Mouse (Mus musculus) midbrain, embryonic 15.5 days (tissue): ENCODE results near the gene Prkar2a. TPM values are rescaled to one million over a fixed set of nuclear protein-coding genes. Genes with fewer than 3 reads are reported as not detected.

Source experiments
- ATAC-seq: fragments of 200-750 bp; cut with Nextera tagmentation; replicated peaks from 2 replicates; pipeline ENCODE4 v1.8.0; 2017; ENCODE audit warnings: moderate TSS enrichment
- H3K27ac ChIP-seq: fragments of 300-500 bp; sonication (generic); 2 replicates; pipeline ENCODE4 v1.5.1; 2015; ENCODE audit warnings: mild to moderate bottlenecking, inconsistent platforms
- H3K27me3 ChIP-seq: fragments of 300-500 bp; sonication (generic); replicated peaks from 2 replicates; pipeline ENCODE4 v1.6.1; 2015; ENCODE audit warnings: inconsistent platforms
- H3K36me3 ChIP-seq: fragments of 300-500 bp; sonication (generic); replicated peaks from 2 replicates; pipeline ENCODE4 v1.6.1; 2015; ENCODE audit warnings: inconsistent platforms
- H3K4me1 ChIP-seq: fragments of 300-500 bp; sonication (generic); 2 replicates; pipeline ENCODE4 v1.6.1; 2015; ENCODE audit warnings: inconsistent platforms
- H3K4me2 ChIP-seq: fragments of 300-500 bp; sonication (generic); 2 replicates; pipeline ENCODE4 v1.6.1; 2015; ENCODE audit warnings: inconsistent platforms, mild to moderate bottlenecking, moderate library complexity
- H3K4me3 ChIP-seq: fragments of 300-500 bp; sonication (generic); 2 replicates; pipeline ENCODE4 v1.5.1; 2015; ENCODE audit warnings: mild to moderate bottlenecking, inconsistent platforms
- H3K9ac ChIP-seq: fragments of 300-500 bp; sonication (generic); 2 replicates; pipeline ENCODE4 v1.6.1; 2015; ENCODE audit warnings: mild to moderate bottlenecking, inconsistent platforms
- H3K9me3 ChIP-seq: fragments of 300-500 bp; sonication (generic); 2 replicates; pipeline ENCODE4 v1.6.1; 2016; ENCODE audit warnings: inconsistent platforms
- WGBS: fragments of 180-500 bp; shearing (Covaris S2); methylation state at CpG from one replicate; pipeline ENCODE4 v1.1.7; 2015; ENCODE audit warnings: mixed read lengths; 5-methylcytosine and 5-hydroxymethylcytosine counted together
- polyA plus RNA-seq: library from polyadenylated mRNA; unstranded; fragments of >200 nt; fragmentation: Nextera tagmentation; extraction: Ambion mirVana; gene quantifications from 2 replicates; pipeline ENCODE4 v1.2.1, GENCODE M21; 2015

The Prkar2a gene
- polyA plus RNA-seq, 1 experiment from 2014 or later: 67.7 TPM

- WGBS: 49% methylated on average over 2 of the region's 2 CpGs
- H3K4me2 ChIP-seq: no peak overlapping the region
- no peaks in the 10 kb centered on the region for H3K9me3 ChIP-seq
- no peaks in the 10 kb centered on the region for H3K27me3 ChIP-seq
- no peak overlapping the region for H3K9ac ChIP-seq
- no peak overlapping the region for H3K27ac ChIP-seq
- H3K4me1 ChIP-seq: no peaks in the 10 kb centered on the region
- peaks cover 15% of the 10 kb centered on the region; the same call in 1 of the 2 replicates for H3K36me3 ChIP-seq
- ATAC-seq: no peak
- no peak overlapping the region for H3K4me3 ChIP-seq
Measured at GRCm38 (mm10) chr9:108673151-108673550, 16.0 kb upstream of the Prkar2a start.

GRCm38 (mm10) chr9:108680026-108680425 is 9.1 kb upstream of the Prkar2a start:
- Histone ChIP-seq H3K36me3 (peaks cover 16% of the 10 kb centered on the region), H3K4me1 (no peaks in the 10 kb centered on the region), H3K4me3 (no peak overlapping the region), H3K27me3 (no peaks in the 10 kb centered on the region), H3K9me3 (no peaks in the 10 kb centered on the region), H3K4me2 (no peak overlapping the region), H3K9ac (no peak overlapping the region), H3K27ac (no peak overlapping the region)
- WGBS: 92% methylated on average over 15 of the region's 15 CpGs
- ATAC-seq: no peak

DNA sequence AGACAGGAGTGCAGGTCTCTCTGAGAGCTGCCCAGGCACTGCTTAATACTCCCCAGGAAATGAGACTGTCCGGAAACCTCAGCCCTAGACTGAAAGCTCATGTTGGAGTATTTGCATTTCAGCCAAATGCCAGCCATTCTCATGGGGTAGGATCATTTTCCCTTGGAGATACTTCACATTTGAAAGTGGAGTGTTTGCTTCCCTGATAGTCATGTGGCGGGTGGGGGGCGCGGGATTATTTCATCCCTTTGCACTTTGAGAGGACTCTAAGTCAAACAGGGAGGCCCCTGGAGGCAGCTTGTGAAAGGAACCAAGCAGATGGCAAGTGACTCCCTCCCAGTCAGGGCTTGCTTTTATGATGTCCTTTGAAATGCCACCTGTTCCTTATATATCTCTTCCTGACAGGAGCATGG is 2.6 kb upstream of the Prkar2a start:
- Histone ChIP-seq H3K4me2 (no peak overlapping the region), H3K27me3 (no peaks in the 10 kb centered on the region), H3K36me3 (0 out of 2 replicates have a peak, but pooled peaks cover 5% of the 10 kb centered on the region), H3K4me1 (peaks cover 22% of the 10 kb centered on the region), H3K4me3 (no peak overlapping the region), H3K27ac (no peak overlapping the region), H3K9me3 (no peaks in the 10 kb centered on the region), H3K9ac (no peak overlapping the region)
- no peak for ATAC-seq
- WGBS: 13% methylated on average over 4 of the region's 4 CpGs

- no peaks in the 10 kb centered on the region for H3K9me3 ChIP-seq
- no peak for ATAC-seq
- no peak overlapping the region for H3K4me3 ChIP-seq
- H3K9ac ChIP-seq: no peak overlapping the region
- H3K27me3 ChIP-seq: no peaks in the 10 kb centered on the region
- 0 out of 2 replicates have a peak, but pooled peaks cover 5% of the 10 kb centered on the region for H3K36me3 ChIP-seq
- H3K4me2 ChIP-seq: no peak overlapping the region
- H3K27ac ChIP-seq: no peak overlapping the region
- peaks cover 24% of the 10 kb centered on the region for H3K4me1 ChIP-seq
- WGBS: 80% methylated on average over 6 of the region's 6 CpGs
Measured at GRCm38 (mm10) chr9:108687181-108687580, 1.9 kb upstream of the Prkar2a start.

GRCm38 (mm10) chr9:108687686-108688085 is 1.4 kb upstream of the Prkar2a start:
- Histone ChIP-seq H3K36me3 (0 out of 2 replicates have a peak, but pooled peaks cover 5% of the 10 kb centered on the region), H3K27me3 (no peaks in the 10 kb centered on the region), H3K9ac (no peak overlapping the region), H3K27ac (no peak overlapping the region), H3K4me2 (no peak overlapping the region), H3K9me3 (no peaks in the 10 kb centered on the region), H3K4me1 (peaks cover 24% of the 10 kb centered on the region), H3K4me3 (no peak overlapping the region)
- ATAC-seq: no peak
- 71% methylated on average over 2 of the region's 2 CpGs for WGBS

GRCm38 (mm10) chr9:108688451-108688850 is 663 bp upstream of the Prkar2a start:
- Histone ChIP-seq H3K27me3 (no peaks in the 10 kb centered on the region), H3K9me3 (no peaks in the 10 kb centered on the region), H3K27ac (no peak overlapping the region), H3K36me3 (0 out of 2 replicates have a peak, but pooled peaks cover 4% of the 10 kb centered on the region), H3K4me2 (no peak overlapping the region), H3K4me3 (no peak overlapping the region), H3K9ac (no peak overlapping the region), H3K4me1 (peaks cover 30% of the 10 kb centered on the region)
- WGBS: 76% methylated on average over 9 of the region's 9 CpGs
- ATAC-seq: no peak

DNA sequence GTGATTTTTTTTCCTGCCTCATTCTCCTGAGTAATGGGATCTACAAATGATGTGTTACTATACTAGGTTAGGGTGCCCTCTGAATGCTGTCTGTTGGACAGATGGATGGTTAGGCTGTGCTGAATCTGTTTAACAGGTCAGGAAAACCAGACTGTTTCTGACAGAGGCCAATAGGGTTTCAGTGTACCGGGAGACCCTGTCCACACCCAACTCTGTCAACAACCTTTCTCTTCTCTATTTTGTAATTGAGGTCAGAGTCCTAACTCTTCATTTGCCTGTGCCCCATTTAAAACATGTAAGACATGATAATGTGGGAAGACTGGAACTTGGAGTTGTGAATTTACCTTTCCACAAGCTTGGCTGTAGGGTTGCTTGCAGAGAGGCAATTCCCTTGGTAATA is 879 bp downstream of the Prkar2a start:
- H3K4me1 ChIP-seq: peaks cover 46% of the 10 kb centered on the region
- 95% methylated on average over 1 of the region's 1 CpGs for WGBS
- H3K27ac ChIP-seq: peak overlapping the region; percentile 62; the same call in 1 of the 2 replicates
- no peak overlapping the region for H3K9ac ChIP-seq
- H3K4me3 ChIP-seq: no peak overlapping the region
- no peaks in the 10 kb centered on the region for H3K27me3 ChIP-seq
- H3K4me2 ChIP-seq: no peak overlapping the region
- no peaks in the 10 kb centered on the region for H3K9me3 ChIP-seq
- no peaks in the 10 kb centered on the region for H3K36me3 ChIP-seq
- ATAC-seq: no peak

GRCm38 (mm10) chr9:108690914-108691313 is 1.8 kb downstream of the Prkar2a start:
- Histone ChIP-seq H3K4me3 (no peak overlapping the region), H3K4me2 (peak overlapping the region; percentile 80; the same call in 1 of the 2 replicates), H3K27me3 (no peaks in the 10 kb centered on the region), H3K9ac (no peak overlapping the region), H3K27ac (no peak overlapping the region), H3K9me3 (no peaks in the 10 kb centered on the region), H3K4me1 (peaks cover 50% of the 10 kb centered on the region), H3K36me3 (no peaks in the 10 kb centered on the region)
- 87% methylated on average over 6 of the region's 6 CpGs for WGBS
- ATAC-seq: no peak

GRCm38 (mm10) chr9:108691371-108691770 is 2.3 kb downstream of the Prkar2a start:
- Histone ChIP-seq H3K9ac (peak overlapping the region; percentile 80), H3K9me3 (no peaks in the 10 kb centered on the region), H3K36me3 (no peaks in the 10 kb centered on the region), H3K4me1 (peaks cover 48% of the 10 kb centered on the region), H3K27me3 (no peaks in the 10 kb centered on the region), H3K4me2 (peak overlapping the region; percentile 80), H3K27ac (peak overlapping the region; percentile 90), H3K4me3 (peak overlapping the region; percentile 93)
- 72% methylated on average over 8 of the region's 8 CpGs for WGBS
- peak; percentile 28; the same call in 1 of the 2 replicates for ATAC-seq

- peak; percentile 87 for ATAC-seq
- H3K9me3 ChIP-seq: no peaks in the 10 kb centered on the region
- no peaks in the 10 kb centered on the region for H3K27me3 ChIP-seq
- H3K9ac ChIP-seq: peak overlapping the region; percentile 80
- H3K4me3 ChIP-seq: peak overlapping the region; percentile 93
- H3K4me1 ChIP-seq: peaks cover 45% of the 10 kb centered on the region
- peak overlapping the region; percentile 80 for H3K4me2 ChIP-seq
- under 1% methylated on average over 42 of the region's 42 CpGs for WGBS
- no peaks in the 10 kb centered on the region for H3K36me3 ChIP-seq
- peak overlapping the region; percentile 90 for H3K27ac ChIP-seq
Measured at GRCm38 (mm10) chr9:108691846-108692225, 2.7 kb downstream of the Prkar2a start.

DNA sequence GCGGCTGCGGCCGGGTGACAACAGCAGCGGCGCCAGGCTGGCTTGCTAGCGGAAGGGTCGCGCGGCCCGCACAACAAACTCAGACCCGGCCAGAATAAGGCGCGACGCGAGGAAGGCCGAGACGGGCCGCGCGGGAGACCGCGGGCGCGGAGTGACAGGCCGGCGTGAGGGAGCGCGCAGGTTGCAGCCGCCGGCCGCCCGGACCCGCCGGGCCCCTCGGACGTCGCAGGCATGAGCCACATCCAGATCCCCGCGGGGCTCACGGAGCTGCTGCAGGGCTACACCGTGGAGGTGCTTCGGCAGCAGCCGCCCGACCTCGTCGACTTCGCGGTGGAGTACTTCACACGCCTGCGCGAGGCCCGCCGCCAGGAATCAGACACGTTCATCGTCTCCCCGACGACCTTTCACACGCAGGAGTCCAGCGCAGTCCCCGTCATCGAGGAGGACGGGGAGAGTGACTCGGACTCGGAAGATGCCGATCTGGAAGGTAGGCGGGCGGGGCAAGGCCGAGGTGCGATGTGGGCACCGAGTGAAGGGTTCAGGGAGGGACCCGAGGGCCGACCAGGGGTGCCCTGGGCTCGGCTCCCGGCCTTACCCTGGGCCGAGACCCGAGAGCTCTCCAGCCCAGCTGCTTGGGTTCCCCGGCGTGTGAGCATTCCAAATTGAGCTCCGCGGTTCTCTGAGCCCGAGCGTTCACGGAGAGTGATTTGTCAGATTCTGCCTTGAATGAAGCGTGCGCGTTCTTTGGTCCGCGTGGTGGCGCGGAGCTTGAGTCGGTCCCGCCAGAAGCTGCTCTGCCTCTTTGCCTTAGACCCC is 3.3 kb downstream of the Prkar2a start:
- Histone ChIP-seq H3K9me3 (no peaks in the 10 kb centered on the region), H3K9ac (peak overlapping the region; percentile 80), H3K4me1 (peaks cover 45% of the 10 kb centered on the region), H3K4me2 (peak overlapping the region; percentile 80), H3K27me3 (no peaks in the 10 kb centered on the region), H3K36me3 (no peaks in the 10 kb centered on the region), H3K27ac (peak overlapping the region; percentile 90), H3K4me3 (peak overlapping the region; percentile 93)
- WGBS: under 1% methylated on average over 89 of the region's 92 CpGs
- peak; percentile 77 for ATAC-seq

- Histone ChIP-seq H3K9me3 (no peaks in the 10 kb centered on the region), H3K4me2 (peak overlapping the region; percentile 80), H3K27me3 (no peaks in the 10 kb centered on the region), H3K4me3 (peak overlapping the region; percentile 93), H3K9ac (peak overlapping the region; percentile 12; the same call in 1 of the 2 replicates), H3K4me1 (peaks cover 43% of the 10 kb centered on the region), H3K36me3 (no peaks in the 10 kb centered on the region), H3K27ac (no peak overlapping the region)
- 55% methylated on average over 4 of the region's 4 CpGs for WGBS
- no peak for ATAC-seq
Measured at GRCm38 (mm10) chr9:108693946-108694345, 4.8 kb downstream of the Prkar2a start.
